Mouse (Mus musculus) urinary bladder, adult 2 months (tissue): ENCODE data around the gene Pnpla2. TPM values are rescaled to one million over a fixed set of nuclear protein-coding genes. Genes with fewer than 3 reads are reported as not detected.

ENCODE experiments used
- DNase-seq: peaks from one replicate; pipeline ENCODE4 v3.0.0; 2022; ENCODE audit warnings: low spot score
- polyA plus RNA-seq: library from polyadenylated mRNA; depleted of rRNA; stranded (reverse); fragments of >200 nt; gene quantifications from 2 replicates; pipeline ENCODE4 v1.2.3, GENCODE M21; 2012; rRNA removed

Gene Pnpla2
- polyA plus RNA-seq, 1 experiment, result 108 TPM

- no peak for DNase-seq
Measured at GRCm38 (mm10) chr7:141483114-141483653, 28.2 kb downstream of the Pnpla2 start.

- DNase-seq, result no peak
Measured at GRCm38 (mm10) chr7:141484186-141485120, 29.5 kb downstream of the Pnpla2 start.

GRCm38 (mm10) chr7:141485186-141485585 lies 30.2 kb downstream of the Pnpla2 start:
- DNase-seq, result no peak

- no peak for DNase-seq
Measured at GRCm38 (mm10) chr7:141485606-141486005, 30.6 kb downstream of the Pnpla2 start.

GRCm38 (mm10) chr7:141486239-141486638 lies 31.2 kb downstream of the Pnpla2 start:
- DNase-seq, result no peak

GRCm38 (mm10) chr7:141487141-141487540 lies 32.1 kb downstream of the Pnpla2 start:
- DNase-seq, result no peak

GRCm38 (mm10) chr7:141491151-141491550 lies 36.2 kb downstream of the Pnpla2 start:
- no peak for DNase-seq

- DNase-seq, result no peak
Measured at GRCm38 (mm10) chr7:141492738-141493137, 37.7 kb downstream of the Pnpla2 start.

GRCm38 (mm10) chr7:141493729-141494128 lies 38.7 kb downstream of the Pnpla2 start:
- no peak for DNase-seq

- no peak for DNase-seq
Measured at GRCm38 (mm10) chr7:141495379-141495778, 40.4 kb downstream of the Pnpla2 start.

GRCm38 (mm10) chr7:141495940-141496339 lies 40.9 kb downstream of the Pnpla2 start:
- no peak for DNase-seq

GRCm38 (mm10) chr7:141497600-141497999 lies 42.6 kb downstream of the Pnpla2 start:
- no peak for DNase-seq

- no peak for DNase-seq
Measured at GRCm38 (mm10) chr7:141501820-141502555, 47.0 kb downstream of the Pnpla2 start.

GRCm38 (mm10) chr7:141502556-141502905 lies 47.5 kb downstream of the Pnpla2 start:
- DNase-seq, result no peak

- no peak for DNase-seq
Measured at GRCm38 (mm10) chr7:141506278-141506677, 51.3 kb downstream of the Pnpla2 start.

GRCm38 (mm10) chr7:141508160-141508559 lies 53.2 kb downstream of the Pnpla2 start:
- DNase-seq, result no peak

- DNase-seq, result no peak
Measured at GRCm38 (mm10) chr7:141510196-141510595, 55.2 kb downstream of the Pnpla2 start.

Other genes with a start within 250 kb of the Pnpla2 start
- 8.4 and 11.6 TPM in 2 replicates for gene Lmntd2, start 241.1 kb upstream of the Pnpla2 start, polyA plus RNA-seq
- gene Rassf7, start 239.3 kb upstream of the Pnpla2 start, polyA plus RNA-seq, result 97.6 and 157 TPM in 2 replicates
- 16.4 and 30.4 TPM in 2 replicates for gene Phrf1, start 226.4 kb upstream of the Pnpla2 start, polyA plus RNA-seq
- gene Irf7, start 188.7 kb upstream of the Pnpla2 start, polyA plus RNA-seq, result 21.2 and 23.3 TPM in 2 replicates
- 0.07 TPM in 1 of 2 replicates, not detected in the other for gene Cdhr5, start 178.4 kb upstream of the Pnpla2 start, polyA plus RNA-seq
- gene Sct, start 176.1 kb upstream of the Pnpla2 start, polyA plus RNA-seq, result 0.41 and 1.3 TPM in 2 replicates
- gene Drd4, start 163.2 kb upstream of the Pnpla2 start, polyA plus RNA-seq, result 0.06 and 0.21 TPM in 2 replicates
- gene Deaf1, start 127.5 kb upstream of the Pnpla2 start, polyA plus RNA-seq, result 14.6 and 22.8 TPM in 2 replicates
- gene Tmem80, start 127.5 kb upstream of the Pnpla2 start, polyA plus RNA-seq, result 34.1 and 42.5 TPM in 2 replicates
- gene Eps8l2, start 116.3 kb upstream of the Pnpla2 start, polyA plus RNA-seq, result 79.7 and 109 TPM in 2 replicates
- gene Taldo1, start 63.0 kb upstream of the Pnpla2 start, polyA plus RNA-seq, result 269 and 320 TPM in 2 replicates
- gene Gatd1, start 41.1 kb upstream of the Pnpla2 start, polyA plus RNA-seq, result 48.3 and 59.2 TPM in 2 replicates
- 1.3 and 3.4 TPM in 2 replicates for gene Cend1, start 25.7 kb upstream of the Pnpla2 start, polyA plus RNA-seq
- gene Slc25a22, start 17.3 kb upstream of the Pnpla2 start, polyA plus RNA-seq, result 42.0 and 55.2 TPM in 2 replicates
- gene Pidd1, start 11.2 kb upstream of the Pnpla2 start, polyA plus RNA-seq, result 4.7 and 4.8 TPM in 2 replicates
- 1,171 and 1,507 TPM in 2 replicates for gene Rplp2, start 7.8 kb upstream of the Pnpla2 start, polyA plus RNA-seq
- gene Cracr2b, start 5.9 kb downstream of the Pnpla2 start, polyA plus RNA-seq, result 24.0 and 25.8 TPM in 2 replicates
- gene Cd151, start 12.2 kb downstream of the Pnpla2 start, polyA plus RNA-seq, result 280 and 288 TPM in 2 replicates
- 41.8 and 48.1 TPM in 2 replicates for gene Polr2l, start 19.9 kb downstream of the Pnpla2 start, polyA plus RNA-seq
- gene Tspan4, start 20.0 kb downstream of the Pnpla2 start, polyA plus RNA-seq, result 161 and 196 TPM in 2 replicates
- 28.5 and 32.0 TPM in 2 replicates for gene Chid1, start 84.7 kb downstream of the Pnpla2 start, polyA plus RNA-seq
- gene Ap2a2, start 107.0 kb downstream of the Pnpla2 start, polyA plus RNA-seq, result 19.8 and 32.9 TPM in 2 replicates
- 0.01 and 0.03 TPM in 2 replicates for gene Muc6, start 200.1 kb downstream of the Pnpla2 start, polyA plus RNA-seq
- 2.5 and 4.4 TPM in 2 replicates for gene Muc2, start 235.1 kb downstream of the Pnpla2 start, polyA plus RNA-seq